Mouse (Mus musculus) hindbrain, embryonic 16.5 days (tissue): Measurements from ENCODE around the gene Tmod3. TPM values are rescaled to one million over a fixed set of nuclear protein-coding genes. Genes with fewer than 3 reads are reported as not detected.

Experiments
- ATAC-seq: fragments of 200-750 bp; cut with Nextera tagmentation; 2 replicates; pipeline ENCODE4 v1.8.0; 2017; ENCODE audit warnings: moderate TSS enrichment, moderate library complexity
- H3K27ac ChIP-seq: fragments of 300-500 bp; sonication (generic); 2 replicates; pipeline ENCODE4 v1.5.1; 2014; ENCODE audit warnings: low read depth, mild to moderate bottlenecking, control low read depth, low read length, moderate library complexity
- H3K27me3 ChIP-seq: fragments of 300-500 bp; sonication (generic); replicated peaks from 2 replicates; pipeline ENCODE4 v1.6.1; 2014; ENCODE audit warnings: low read length; ENCODE audit not compliant: control insufficient read depth, insufficient read depth
- H3K36me3 ChIP-seq: fragments of 300-500 bp; sonication (generic); 2 replicates; pipeline ENCODE4 v1.6.1; 2014; ENCODE audit warnings: mild to moderate bottlenecking, low read length, moderate library complexity, mixed read lengths; ENCODE audit not compliant: control insufficient read depth, insufficient read depth
- H3K4me1 ChIP-seq: fragments of 300-500 bp; sonication (generic); 2 replicates; pipeline ENCODE4 v1.6.1; 2014; ENCODE audit warnings: low read depth, low read length; ENCODE audit not compliant: control insufficient read depth, insufficient read depth
- H3K4me2 ChIP-seq: fragments of 300-500 bp; sonication (generic); 2 replicates; pipeline ENCODE4 v1.6.1; 2014; ENCODE audit warnings: mild to moderate bottlenecking, low read length, control low read depth, moderate library complexity
- H3K4me3 ChIP-seq: fragments of 300-500 bp; sonication (generic); 2 replicates; pipeline ENCODE4 v1.5.1; 2014; ENCODE audit warnings: mild to moderate bottlenecking, low read length, control low read depth, moderate library complexity
- H3K9ac ChIP-seq: fragments of 300-500 bp; sonication (generic); 2 replicates; pipeline ENCODE4 v1.6.1; 2014; ENCODE audit warnings: low read depth, mild to moderate bottlenecking, control low read depth, low read length, moderate library complexity
- H3K9me3 ChIP-seq: fragments of 300-500 bp; sonication (generic); 2 replicates; pipeline ENCODE4 v1.6.1; 2014; ENCODE audit warnings: mild to moderate bottlenecking, low read length, moderate library complexity; ENCODE audit not compliant: control insufficient read depth
- WGBS: fragments of 180-500 bp; shearing (Covaris S2); extraction: QIAGEN DNeasy Blood & Tissue Kit; methylation state at CpG from one replicate; pipeline ENCODE4 v1.1.7; 2014; 5-methylcytosine and 5-hydroxymethylcytosine counted together
- polyA plus RNA-seq: library from polyadenylated mRNA; unstranded; fragments of >200 nt; fragmentation: Nextera tagmentation; extraction: Ambion mirVana; gene quantifications from 2 replicates; pipeline ENCODE4 v1.2.1, GENCODE M21; 2015

The Tmod3 gene
- polyA plus RNA-seq: 75.6 and 79.5 TPM in 2 replicates

DNA sequence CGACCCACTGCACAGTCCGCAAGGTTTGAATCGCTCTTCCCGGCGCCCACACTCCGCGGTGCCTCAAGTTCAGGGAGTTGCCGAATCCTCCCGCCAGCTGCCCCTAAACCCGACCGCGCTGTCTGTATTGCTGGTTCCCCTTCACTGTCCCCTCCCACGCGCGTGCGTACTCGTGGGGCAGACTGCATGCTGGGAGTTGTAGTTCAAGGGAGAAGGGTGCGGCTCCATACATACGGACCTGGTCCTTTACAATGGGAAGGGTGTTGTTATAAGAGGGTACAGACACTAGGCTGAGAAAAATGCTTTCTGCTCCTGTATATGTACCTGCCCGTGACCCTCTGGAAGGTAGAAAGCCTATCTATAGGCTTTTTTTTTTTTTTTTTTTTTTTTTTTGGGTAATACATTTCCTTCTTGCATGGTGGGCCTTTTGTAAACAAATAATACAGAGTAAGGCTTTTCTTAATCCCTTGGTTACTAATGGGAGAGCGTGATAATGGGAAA, at the start of gene Tmod3:
TSS of gene Tmod3 (minus strand) at position 146 of the 501 bp plus-strand sequence.
- WGBS: 2% methylated on average over 21 of the region's 21 CpGs
- peak within 1 kb of the TSS; percentile 94 for H3K4me3 ChIP-seq

DNA sequence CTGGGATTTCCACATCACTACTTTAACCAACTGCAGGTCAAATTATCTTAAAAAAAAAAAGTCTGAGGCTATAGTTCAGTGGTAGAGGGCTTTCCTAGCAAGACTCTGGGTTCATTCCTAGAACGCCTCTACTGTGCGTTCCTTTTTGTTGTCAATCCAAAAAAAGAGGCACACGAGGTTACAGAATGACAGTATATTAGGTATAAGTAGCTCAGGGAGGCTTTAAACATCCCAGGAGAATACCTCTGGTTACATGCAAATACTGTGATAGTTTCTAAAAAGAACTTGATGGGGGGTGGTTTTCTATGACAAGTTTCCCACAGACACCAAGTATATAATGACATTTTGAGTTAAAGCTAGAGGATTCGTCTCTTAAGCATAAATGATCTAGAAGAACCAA, 48.0 kb upstream of the Tmod3 start:
- Histone ChIP-seq H3K4me2 (no peak overlapping the region), H3K27ac (no peak overlapping the region), H3K4me1 (peaks cover 12% of the 10 kb centered on the region), H3K36me3 (peaks cover 6% of the 10 kb centered on the region; the same call in 1 of the 2 replicates), H3K9me3 (no peaks in the 10 kb centered on the region), H3K4me3 (no peak overlapping the region), H3K27me3 (no peaks in the 10 kb centered on the region), H3K9ac (no peak overlapping the region)
- WGBS: 88% methylated on average over 4 of the region's 4 CpGs
- no peak for ATAC-seq

More for the DNA sequence above, at the start of gene Tmod3:
- Histone ChIP-seq H3K9ac (peak within 1 kb of the TSS; percentile 88), H3K9me3 (no peaks in the 10 kb centered on the region), H3K27me3 (no peaks in the 10 kb centered on the region), H3K4me2 (peak within 1 kb of the TSS; percentile 74), H3K4me1 (peaks cover 17% of the 10 kb centered on the region), H3K27ac (peak within 1 kb of the TSS; percentile 81), H3K36me3 (no peaks in the 10 kb centered on the region)
- peak; percentile 97 for ATAC-seq

- Histone ChIP-seq H3K27me3 (no peaks in the 10 kb centered on the region), H3K9me3 (no peaks in the 10 kb centered on the region), H3K9ac (no peak overlapping the region), H3K36me3 (peaks cover 6% of the 10 kb centered on the region; the same call in 1 of the 2 replicates), H3K4me3 (no peak overlapping the region), H3K27ac (no peak overlapping the region), H3K4me2 (no peak overlapping the region), H3K4me1 (peaks cover 19% of the 10 kb centered on the region)
- 54% methylated on average over 12 of the region's 12 CpGs for WGBS
- ATAC-seq: no peak
These were observed 42.1 kb upstream of the Tmod3 start for GRCm38 (mm10) chr9:75601510-75601909.

- H3K9ac ChIP-seq: no peak overlapping the region
- H3K4me2 ChIP-seq: no peak overlapping the region
- no peaks in the 10 kb centered on the region for H3K9me3 ChIP-seq
- H3K4me3 ChIP-seq: no peak overlapping the region
- peak overlapping the region; percentile 32; the same call in 1 of the 2 replicates for H3K27ac ChIP-seq
- H3K36me3 ChIP-seq: peaks cover 6% of the 10 kb centered on the region; the same call in 1 of the 2 replicates
- no peaks in the 10 kb centered on the region for H3K27me3 ChIP-seq
- WGBS: 52% methylated on average over 7 of the region's 7 CpGs
- H3K4me1 ChIP-seq: peaks cover 19% of the 10 kb centered on the region
- ATAC-seq: peak; percentile 55
These were observed 40.9 kb upstream of the Tmod3 start for GRCm38 (mm10) chr9:75600166-75600934.

DNA sequence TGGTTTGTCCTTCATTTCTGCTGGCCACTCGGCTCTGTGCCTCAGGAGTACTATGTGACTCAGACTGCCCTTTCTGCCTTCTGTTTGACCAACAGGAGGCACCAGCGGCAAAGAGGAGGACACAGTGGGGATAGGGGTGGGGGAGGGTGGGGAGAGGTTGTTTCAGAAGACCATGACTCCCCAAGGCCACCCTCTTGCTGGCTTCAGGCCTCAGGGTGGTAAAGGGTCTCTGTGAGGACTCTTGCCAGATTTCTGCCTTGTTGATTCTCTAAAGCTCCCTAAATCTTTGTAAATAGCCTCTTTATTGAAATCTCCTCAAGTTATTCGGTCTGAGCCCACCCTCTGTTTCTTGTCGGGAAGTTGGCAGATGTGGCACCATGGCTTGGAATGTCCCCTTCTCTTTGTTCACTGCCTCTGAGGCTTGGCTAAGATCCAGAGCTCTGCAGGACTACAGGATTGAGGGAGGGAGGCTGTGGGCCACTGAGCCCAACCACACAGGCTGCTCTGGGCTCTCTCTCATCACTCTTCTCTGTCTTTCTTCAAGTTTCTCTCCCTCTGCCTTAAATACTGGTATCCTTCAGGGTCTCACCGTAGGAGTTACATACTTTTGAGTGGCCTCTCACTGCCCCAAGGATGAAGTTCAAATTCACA, 39.9 kb upstream of the Tmod3 start:
- peaks cover 19% of the 10 kb centered on the region for H3K4me1 ChIP-seq
- H3K9ac ChIP-seq: no peak overlapping the region
- peak overlapping the region; percentile 10; the same call in 1 of the 2 replicates for H3K4me2 ChIP-seq
- no peak overlapping the region for H3K4me3 ChIP-seq
- H3K36me3 ChIP-seq: peaks cover 6% of the 10 kb centered on the region
- no peaks in the 10 kb centered on the region for H3K9me3 ChIP-seq
- H3K27me3 ChIP-seq: no peaks in the 10 kb centered on the region
- 22% methylated on average over 5 of the region's 5 CpGs for WGBS
- ATAC-seq: peak; percentile 92
- peak overlapping the region; percentile 41; the same call in 1 of the 2 replicates for H3K27ac ChIP-seq

DNA sequence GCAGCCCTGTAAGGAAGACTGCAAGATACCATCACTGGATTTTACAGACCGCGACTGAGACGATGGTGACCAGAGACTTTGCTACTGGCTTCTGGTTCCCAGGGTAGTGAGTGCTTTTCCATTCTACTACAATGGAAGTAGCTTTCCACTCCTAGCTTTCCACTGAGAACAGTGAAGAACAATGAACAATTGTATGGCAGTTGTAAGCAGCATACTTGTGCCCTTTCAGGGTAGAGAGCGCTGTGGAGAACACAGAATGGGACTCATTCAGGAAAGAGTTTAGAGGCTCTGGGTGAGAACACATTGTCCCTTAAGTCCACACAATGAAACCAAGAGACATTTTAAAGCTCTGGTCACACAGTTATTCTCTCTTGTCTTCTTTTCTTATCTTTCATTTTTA, 38.1 kb upstream of the Tmod3 start:
- Histone ChIP-seq H3K36me3 (peaks cover 15% of the 10 kb centered on the region), H3K4me1 (peaks cover 19% of the 10 kb centered on the region), H3K27me3 (no peaks in the 10 kb centered on the region), H3K9ac (no peak overlapping the region), H3K4me2 (no peak overlapping the region), H3K4me3 (no peak overlapping the region), H3K27ac (no peak overlapping the region), H3K9me3 (no peaks in the 10 kb centered on the region)
- no peak for ATAC-seq
- 77% methylated on average over 4 of the region's 4 CpGs for WGBS

DNA sequence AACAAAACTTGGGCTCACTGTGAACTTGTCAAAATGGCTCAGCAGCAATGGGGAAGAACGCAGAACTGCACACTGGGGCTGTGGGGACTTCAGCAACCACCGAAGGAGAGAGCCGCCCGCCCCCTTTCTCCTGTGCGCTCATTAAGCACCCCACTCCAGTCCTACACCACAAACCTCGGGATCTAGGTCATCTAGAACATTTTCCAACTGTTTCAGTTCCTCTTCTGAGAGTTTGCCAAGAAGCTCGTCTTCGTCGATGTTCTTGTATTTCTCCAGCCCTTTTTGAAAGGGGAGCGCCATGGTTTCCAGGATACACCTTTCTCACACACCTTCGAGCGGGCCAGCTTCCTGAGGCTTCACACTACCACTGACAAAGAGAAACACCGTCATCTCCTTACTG, 37.6 kb upstream of the Tmod3 start:
- no peak overlapping the region for H3K27ac ChIP-seq
- no peak for ATAC-seq
- peaks cover 19% of the 10 kb centered on the region for H3K36me3 ChIP-seq
- no peak overlapping the region for H3K9ac ChIP-seq
- H3K9me3 ChIP-seq: no peaks in the 10 kb centered on the region
- no peak overlapping the region for H3K4me3 ChIP-seq
- H3K4me2 ChIP-seq: no peak overlapping the region
- H3K4me1 ChIP-seq: peaks cover 19% of the 10 kb centered on the region
- 89% methylated on average over 13 of the region's 13 CpGs for WGBS
- H3K27me3 ChIP-seq: no peaks in the 10 kb centered on the region

DNA sequence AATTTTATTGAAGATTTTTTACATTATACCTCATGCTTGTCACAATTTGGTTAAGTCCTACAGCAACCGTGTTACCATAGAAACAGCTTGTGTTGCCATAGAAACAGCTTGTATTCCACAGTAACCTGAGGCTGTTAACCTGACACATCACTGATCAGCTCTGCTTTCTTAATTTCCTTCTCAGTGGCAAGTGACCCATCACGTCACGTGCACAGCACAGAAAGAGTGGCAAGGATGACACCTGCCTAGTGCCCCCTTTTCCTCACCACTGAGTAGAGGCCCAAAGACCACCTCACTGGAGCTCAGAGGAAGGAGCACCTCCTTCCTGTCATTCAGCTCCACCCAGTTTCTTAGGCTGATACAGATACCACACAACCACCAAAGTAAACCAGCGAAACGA, 34.0 kb upstream of the Tmod3 start:
- Histone ChIP-seq H3K9ac (no peak overlapping the region), H3K4me3 (no peak overlapping the region), H3K4me2 (no peak overlapping the region), H3K9me3 (no peaks in the 10 kb centered on the region), H3K36me3 (peaks cover 36% of the 10 kb centered on the region), H3K27ac (no peak overlapping the region), H3K4me1 (no peaks in the 10 kb centered on the region), H3K27me3 (no peaks in the 10 kb centered on the region)
- peak; percentile 49; the same call in 1 of the 2 replicates for ATAC-seq
- WGBS: 79% methylated on average over 5 of the region's 5 CpGs
